Mouse (Mus musculus): ENCODE data around the gene Dlg2. TPM values are rescaled to one million over a fixed set of nuclear protein-coding genes. Genes with fewer than 3 reads are reported as not detected.
A peak's percentile ranks its signal among the peaks of the same experiment; 100 is the strongest.
"Not testable (repeated sequence)": the region's sequence is repeated elsewhere in the genome, so short reads cannot be mapped to it uniquely, and the experiment has no call there.

Gene Dlg2
- total RNA-seq, 4 experiments from 2014 or later = 216 to 253 (median 244) TPM

DNA sequence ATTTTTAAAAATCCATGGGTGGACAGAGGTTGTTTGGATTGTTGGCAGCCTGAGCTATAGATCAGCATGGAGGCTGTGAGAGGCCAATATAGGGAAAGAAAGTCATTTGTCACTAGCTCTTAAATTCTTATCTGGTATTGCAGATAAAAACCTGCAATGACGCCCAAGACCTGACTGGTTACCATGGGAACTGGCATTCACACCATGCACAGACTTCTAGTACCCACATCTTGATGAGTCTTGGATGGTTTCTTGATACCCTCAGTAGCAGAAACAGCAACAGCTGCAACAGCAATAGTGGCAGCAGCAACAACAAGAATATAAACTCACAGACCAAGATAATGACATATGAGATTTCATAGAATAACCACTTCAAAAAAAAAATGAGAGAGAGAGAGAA is 315.1 kb downstream of the Dlg2 start:
- DNase-seq (ENCODE audit: low spot score in 2 of 2) = no peak

DNA sequence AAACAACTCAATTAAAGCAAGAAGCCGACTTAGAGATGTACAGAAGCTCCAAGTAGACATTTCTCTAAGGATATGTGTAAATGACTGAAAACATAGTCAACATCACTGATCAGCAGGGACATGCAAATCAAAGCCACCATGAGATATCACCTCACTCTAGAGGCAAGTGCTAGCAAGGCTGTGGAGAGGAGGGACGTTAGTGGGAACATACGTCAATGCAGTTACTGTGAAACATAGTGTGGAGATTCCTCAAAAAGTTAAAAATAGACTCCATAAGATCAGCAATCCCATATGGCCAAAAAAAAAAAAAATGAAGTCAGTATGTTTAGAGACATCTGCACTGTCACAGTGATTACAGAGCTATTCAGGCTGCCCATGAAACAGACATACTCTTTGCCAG is 349.2 kb downstream of the Dlg2 start:
- DNase-seq (ENCODE audit: low spot score in 2 of 2) = no peak

DNA sequence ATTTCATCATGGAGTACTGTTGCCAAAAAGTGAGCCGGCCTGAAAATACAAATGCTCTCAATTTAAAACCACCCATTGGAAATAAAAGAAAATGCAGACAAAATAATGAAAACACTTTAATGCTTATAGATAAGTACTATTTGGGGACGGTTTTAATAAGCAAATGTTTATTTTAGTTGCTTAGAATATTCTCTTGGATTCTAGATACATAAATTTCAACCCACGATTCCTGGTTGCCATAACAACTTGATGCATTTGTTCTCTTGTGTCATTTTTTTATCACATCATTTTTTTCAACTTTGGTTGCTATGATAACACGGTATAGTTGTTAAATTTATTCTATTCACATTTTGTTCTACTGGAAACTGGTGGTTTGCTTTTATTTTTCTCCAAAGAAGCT is 364.8 kb downstream of the Dlg2 start:
- DNase-seq (ENCODE audit: low spot score in 2 of 2) = no peak

DNA sequence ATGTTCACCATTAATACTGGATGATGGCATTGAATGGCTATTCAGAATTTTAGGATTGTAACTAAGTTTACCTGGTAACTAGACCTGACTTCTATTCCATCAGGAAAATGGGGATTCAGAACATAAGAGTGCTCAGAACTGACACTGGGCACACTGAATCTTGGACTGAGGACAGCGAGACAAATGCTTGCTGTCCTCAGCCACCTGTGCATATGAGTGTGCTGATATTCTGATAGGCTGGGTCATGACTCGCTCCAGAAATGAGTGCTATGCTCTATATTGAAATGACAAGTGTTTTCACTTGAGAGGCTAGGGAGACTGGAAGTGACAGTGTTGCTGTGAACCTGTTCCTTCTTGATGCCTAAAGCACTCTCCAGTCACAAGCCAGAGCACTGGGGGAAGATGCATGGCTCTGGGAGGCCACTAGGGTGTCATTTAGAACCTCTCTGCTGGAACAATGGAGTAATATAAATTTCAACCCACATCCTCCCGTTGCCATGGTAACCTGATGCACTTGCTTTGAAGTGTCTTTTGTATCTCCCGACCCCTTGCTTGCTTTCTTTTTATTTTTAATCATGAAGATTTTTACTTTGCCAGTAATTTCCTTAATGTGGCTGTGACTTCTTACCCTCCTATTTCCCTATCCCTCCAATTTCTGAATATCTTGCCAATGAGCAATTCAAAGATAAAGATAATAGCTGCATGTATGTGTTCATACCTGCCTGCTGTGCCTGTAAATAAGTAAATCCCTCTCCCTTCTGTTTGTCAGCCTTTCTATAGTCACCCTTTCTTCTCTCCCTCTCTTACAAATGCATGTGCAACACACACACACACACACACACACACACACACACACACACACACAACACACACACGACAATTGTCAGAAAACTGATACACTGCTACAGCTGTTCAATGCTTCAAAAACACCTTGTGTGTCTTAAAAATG is 367.1 kb downstream of the Dlg2 start:
- DNase-seq (ENCODE audit: low spot score in 2 of 2) = no peak

DNA sequence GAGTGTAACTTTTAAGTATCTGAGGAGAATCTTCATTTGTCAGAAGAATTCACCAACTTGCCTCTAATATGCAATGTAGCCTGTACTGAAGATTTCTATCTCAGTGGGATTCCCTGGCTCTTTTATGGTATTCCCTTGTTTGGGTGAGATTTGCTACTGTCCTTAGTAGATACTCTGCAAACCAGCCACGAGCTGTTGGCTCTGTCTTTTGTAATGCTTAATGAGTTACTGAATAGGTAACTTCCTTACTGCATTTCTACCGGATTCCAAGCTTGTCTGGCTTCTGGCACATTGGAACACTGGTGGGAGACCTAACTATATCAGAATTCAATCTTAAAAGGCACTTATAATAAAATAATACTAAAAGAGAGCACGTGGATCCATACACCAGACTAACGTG is 400.3 kb downstream of the Dlg2 start:
- DNase-seq (ENCODE audit: low spot score in 2 of 2) = not testable (repeated sequence)

DNA sequence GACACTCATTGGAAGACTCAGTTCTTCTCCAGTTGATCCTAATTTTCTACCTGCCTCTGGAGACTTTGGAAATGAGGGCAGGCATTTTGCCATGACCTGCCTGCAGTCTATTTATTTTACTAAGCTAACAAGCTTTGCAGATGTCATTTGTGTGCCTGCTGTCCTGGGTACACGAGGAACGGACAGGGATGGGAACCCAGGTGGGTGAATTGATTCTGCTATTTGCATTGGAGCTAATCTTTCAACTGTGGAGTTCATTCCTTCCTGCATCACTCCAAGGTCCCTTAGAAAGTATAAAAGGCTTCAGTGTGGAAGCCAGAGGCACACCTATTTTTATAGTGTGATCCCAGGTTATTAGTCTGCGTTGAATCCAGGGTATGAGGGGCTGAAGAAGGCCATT is 406.3 kb downstream of the Dlg2 start:
- DNase-seq (ENCODE audit: low spot score in 2 of 2) = no peak

DNA sequence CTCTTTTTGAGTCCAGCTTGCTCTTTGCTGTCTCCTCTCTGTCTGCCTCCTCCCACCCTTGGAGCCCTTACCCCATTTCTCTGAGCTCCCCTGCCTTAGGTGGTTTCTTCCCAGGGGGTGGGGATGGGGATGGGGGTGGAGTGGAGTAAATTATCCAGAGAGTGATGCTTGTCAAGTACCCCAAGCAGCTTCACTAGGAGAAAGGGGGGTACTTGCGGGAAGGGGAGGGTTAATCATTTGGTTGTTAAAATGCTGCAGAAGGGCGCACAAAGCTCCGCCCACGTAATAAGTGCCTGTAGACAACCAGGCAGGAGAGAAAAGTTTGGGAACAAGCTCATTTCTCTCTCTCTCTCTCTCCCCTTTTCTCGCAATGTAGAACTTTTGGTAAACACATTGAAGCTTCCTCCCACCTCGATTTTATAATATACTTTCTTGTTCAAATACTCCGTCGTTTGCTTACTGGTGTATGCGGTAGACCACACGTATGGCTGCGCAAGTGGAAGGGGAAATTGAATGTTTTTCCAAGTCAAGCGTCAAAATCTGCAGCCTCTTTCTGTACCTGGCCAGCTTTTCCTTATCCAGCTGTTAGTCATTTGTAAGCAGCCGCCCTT is 410.0 kb downstream of the Dlg2 start:
- DNase-seq (ENCODE audit: low spot score in 2 of 2) = no peak

DNA sequence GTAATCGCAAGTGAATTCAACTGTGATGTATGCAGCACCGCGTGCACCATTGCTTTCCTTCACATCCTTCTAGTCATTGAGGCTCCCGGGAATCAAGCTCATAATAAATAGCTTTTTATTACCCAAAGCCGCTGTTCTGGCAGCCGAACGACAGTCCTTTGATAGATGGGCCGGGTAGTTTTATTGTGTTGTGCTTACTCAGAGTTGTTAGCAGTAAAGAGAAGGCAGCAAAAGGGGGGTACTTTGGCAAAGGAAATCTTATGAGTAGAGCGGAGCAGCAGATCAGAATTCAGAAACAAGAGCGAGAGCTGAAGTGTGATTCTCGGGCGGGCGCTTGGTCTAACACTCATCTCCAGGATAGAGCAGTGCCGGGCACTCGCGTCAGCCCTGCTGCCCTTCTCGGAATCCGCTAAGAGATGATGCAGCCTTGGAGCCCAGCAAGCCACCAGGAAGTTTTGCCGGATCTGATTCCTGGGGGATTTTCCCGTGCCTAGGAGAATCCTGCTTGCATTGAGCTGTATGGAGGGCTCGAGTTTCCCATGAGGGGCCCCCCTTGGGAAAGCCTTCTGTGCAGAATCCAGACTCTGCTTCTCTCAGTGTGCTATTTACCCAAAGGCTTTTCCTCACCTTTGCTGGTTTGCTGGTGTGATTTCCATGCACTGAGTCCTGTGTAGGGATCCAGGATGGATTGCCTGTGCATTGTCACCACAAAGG is 410.7 kb downstream of the Dlg2 start:
- DNase-seq (ENCODE audit: low spot score in 2 of 2) = peak; percentile 19 to 51

DNA sequence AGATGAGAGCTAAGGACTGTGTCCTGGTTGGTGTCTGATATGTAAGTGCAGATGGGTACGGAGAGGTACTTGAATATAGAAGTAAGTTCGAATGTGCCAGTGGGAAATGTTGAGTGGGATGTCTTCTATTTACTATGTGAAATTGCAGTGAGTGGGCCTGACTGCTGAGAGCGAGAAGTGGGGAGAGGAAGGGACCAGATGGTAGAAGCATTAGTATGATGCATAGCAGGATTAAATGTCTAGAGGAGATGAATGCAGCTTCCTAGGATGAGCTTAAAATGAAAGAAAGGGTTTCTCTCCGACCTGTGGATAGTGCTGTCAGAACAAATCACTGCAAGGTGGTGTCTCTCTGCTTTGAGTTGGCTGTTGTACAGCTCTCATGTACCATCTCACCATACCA is 451.0 kb downstream of the Dlg2 start:
- DNase-seq (ENCODE audit: low spot score in 2 of 2) = peak; percentile 32 to 38

DNA sequence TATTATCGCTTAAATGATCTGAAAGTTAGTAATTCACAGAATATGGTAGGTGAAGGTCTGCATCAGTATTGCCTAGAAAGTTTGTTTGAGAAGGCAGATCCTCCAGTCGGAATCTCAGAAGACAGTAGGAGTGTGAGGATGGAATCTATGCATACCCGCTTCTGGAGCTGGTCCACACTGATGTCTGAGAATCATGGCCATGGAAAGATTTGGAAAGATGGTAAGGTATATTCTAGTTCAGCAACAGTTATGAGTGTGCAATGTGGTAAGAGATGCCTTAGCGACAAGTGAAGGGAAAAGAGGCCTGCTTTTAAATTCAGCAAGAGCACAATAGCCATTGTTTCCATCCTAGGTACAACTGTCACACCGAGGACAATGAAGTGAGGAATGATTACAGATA is 464.3 kb downstream of the Dlg2 start:
- DNase-seq (ENCODE audit: low spot score in 2 of 2) = no peak

DNA sequence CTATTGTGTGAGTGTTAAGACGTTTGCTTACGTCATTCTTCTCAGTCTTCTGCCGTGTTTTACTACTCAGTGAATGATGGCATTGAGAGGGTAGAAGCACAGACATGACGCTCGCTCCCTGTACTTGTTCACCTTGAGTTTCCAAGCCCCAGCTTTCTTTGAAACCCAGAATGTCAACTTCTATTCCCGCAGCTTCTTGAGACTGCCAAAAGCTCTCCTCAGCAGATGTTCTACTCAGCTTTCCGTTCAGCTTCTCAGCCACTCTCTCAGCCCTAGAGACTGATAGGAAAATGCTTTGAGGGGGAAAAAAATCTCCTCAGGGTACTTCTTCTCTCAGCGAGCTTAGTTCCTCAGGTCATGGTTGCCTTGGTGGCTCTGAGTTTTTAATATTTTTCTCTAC is 470.6 kb downstream of the Dlg2 start:
- no peak for DNase-seq (ENCODE audit: low spot score in 2 of 2)

DNA sequence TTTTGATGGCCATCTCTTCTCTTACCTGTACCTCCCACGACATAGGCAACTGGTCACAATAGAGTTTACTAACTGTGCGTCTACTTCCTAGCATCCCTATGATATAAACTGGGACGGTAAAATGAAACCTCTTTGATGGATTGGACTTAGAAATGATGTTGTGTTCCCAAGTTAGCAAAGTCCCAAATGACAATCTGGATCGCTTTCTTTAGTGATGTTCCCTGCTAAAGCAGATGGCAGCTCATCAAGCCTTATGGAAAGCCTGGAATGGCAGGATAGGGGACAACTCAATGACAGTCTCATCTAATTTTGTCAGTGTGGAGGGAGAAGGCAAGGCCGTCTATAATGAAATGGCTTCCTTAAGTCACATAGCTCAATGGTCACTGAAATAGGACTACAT is 472.7 kb downstream of the Dlg2 start:
- peak; percentile 25 to 30 for DNase-seq (ENCODE audit: low spot score in 2 of 2)

DNA sequence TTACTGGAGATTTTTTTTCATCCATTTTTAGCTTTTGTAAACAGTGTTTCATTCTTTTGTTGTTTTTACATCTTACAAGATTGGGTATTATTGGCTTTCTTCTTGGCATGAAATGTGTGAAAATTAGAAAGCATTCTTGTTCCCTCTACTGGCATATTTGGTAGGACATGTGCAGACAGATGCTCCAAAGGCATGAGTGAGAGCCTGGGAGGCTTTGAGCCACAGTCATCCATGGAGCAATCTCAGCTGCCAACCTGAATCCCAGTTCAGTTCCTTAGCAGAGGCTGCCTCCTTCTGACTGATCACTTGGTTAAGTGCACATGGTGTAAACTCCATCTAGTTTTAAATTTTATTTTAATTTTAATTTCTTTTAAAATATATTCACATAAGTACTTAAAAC is 500.8 kb downstream of the Dlg2 start:
- no peak for DNase-seq (ENCODE audit: low spot score in 2 of 2)

DNA sequence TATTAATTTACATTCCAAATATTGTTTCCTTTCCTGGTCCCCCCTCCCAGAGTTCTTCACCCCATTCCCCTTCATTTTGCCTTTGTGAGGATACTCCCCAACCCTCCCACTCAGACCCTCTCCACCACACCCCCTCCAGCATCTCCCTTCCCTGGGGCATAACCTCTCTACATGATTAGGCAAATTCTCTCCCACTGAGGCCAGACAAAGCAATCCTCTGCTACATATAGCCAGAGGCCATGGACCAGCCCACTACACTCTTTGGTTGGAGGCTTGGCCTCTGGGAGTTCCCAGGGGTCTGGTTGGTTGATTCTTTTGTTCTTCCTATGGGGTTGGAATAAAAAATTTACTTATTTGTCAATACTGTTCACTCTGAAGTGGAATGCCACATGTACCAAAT is 505.6 kb downstream of the Dlg2 start:
- DNase-seq (ENCODE audit: low spot score in 2 of 2) = no peak

DNA sequence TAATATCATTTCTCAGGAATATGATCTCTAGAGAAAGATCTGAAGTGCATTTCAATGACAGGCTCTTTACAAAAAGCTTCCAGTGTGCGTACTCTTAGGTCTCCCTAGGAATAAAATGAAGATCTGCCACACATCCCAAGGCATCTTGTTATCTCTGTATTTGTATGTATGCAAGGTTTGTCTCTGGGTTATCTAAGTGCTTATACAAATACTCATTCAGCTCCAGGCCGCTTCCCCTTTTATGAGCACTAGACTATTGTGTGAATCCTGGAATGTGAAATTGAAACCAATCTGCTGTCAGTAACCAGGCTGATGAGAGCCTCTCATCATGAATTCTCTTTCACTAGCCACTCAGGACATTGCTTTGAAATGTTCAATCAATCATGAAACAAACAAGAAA is 534.2 kb downstream of the Dlg2 start:
- DNase-seq (ENCODE audit: low spot score in 2 of 2) = no peak

DNA sequence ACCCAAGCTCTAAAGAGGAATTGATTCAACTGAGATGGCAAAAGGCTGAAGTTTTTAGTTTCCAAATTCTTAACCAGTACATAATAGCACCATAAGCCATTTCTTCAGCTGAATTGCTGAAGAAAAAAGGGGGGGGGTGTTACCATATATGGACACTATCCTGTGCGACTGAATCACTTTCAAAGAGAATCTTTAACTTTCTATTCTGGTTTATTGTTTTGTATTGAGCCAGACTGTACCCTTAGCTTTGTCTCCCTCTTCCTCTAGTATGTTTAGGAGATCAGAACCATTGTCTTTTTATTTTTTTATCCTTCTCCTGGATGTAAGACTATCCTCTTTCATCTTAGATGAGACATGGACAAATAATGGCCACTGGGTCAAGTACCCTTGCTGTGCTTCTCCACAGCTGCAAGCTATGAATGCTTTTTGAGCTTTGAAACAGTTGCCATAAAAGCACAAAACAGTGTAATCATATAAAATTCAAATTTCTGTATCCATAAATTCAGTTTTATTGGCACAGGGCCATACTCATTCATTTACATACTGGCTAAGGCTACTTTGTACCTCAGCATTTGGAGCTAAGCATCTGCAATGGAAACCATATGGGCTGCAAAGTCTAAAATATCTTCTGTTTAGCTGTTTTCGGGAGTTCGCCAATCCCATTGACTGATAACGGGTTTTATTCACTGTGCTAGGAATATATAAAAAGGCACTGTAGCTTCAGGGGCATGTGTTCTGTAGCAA is 568.7 kb downstream of the Dlg2 start:
- peak; percentile 16 to 21 for DNase-seq (ENCODE audit: low spot score in 2 of 2)

DNA sequence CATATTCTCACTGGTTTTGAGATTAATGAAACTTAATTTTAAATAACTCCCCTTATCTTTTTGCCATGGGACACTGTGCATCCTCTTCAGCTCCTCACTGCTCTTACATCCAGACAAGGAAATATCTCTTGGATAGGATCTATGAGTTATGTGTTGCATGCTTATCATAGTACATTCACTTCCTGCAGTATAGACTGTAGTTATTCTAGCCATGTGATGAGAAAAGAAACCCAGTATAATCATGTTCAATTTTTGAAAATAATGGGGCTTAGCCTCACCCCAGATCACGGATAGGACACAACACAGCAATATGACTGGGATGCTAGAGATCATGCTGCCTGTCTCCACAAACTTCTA is 569.2 kb downstream of the Dlg2 start:
- no peak for DNase-seq (ENCODE audit: low spot score in 2 of 2)

DNA sequence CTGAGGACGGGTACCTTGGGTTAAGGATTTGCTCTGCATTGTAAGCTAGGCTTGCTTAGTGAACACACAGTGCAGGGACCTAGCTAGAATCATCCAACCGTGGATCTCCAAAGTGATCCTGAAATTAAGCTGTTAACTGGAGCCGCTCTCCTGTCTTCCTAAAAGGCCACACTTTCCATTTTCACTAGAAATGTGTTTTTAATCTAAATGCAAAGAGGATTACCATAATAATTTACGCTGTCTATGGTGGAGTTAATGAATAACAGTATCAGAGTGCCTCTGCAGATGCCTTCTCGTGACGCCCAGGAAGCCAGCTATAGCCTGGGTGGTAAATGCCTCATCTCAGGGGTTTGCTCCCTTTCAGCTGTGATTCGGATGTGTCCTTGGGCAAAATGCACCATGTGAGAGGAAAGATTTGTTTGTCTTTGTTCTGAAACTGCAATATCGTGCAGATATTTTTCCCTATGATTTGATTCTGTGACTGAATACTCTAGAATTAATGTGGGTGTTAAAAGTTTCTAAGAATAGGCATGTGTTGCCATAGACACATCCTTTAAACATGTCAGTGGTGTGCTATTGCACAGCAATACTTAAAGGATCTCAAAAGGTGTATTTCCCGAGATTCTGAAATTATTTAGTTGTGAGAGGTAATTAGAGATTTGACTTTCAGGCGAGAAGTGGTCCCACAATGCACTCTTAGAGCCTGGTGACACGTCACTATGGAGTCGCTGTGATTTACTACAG is 587.0 kb downstream of the Dlg2 start:
- peak in 1 of 2 experiments; percentile 9 for DNase-seq (ENCODE audit: low spot score in 2 of 2)

DNA sequence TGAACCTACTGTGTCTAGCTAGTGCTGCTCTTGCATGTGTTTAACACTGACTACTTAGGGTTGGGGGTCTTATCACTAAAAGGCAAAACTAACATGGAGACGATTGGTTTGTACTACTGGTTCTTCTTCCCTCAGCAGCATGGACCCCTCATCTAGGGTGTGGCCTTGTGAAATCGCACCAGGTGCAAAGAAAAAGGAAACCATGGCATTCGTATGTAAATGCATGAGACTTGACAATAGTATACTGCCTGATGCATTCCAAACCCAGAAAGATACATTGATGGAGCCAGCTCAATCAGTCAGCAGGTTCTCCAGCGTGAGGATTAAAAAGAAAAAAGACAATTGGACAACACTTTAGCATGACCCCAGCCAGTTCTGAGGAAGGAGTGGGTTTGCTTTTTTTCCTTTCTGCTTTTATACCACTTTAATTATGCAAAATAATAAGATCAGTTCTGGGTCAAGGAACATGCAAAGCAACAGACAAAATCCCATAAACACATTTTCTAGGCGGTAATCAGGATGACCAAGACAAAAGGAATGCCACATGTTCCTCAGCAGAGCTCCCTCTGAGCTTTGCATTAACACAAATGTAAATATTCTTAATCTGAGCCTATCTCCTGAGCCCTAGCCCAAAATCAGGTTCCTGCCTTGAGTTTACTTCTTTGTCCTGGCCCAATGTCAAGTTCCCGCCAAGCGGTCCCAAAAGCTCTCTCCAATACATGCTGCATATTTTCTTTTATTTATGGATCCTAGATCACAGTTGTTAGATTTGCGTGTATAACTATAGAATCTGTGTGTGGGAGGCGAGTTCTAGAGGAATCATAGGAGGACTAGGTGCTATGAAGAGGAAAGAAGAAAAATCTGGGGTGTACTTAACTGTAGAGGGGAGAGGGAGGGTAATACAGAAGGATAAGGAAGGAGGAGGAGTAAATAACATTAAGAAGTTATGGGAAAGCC is 595.6 kb downstream of the Dlg2 start:
- DNase-seq (ENCODE audit: low spot score in 2 of 2) = no peak

DNA sequence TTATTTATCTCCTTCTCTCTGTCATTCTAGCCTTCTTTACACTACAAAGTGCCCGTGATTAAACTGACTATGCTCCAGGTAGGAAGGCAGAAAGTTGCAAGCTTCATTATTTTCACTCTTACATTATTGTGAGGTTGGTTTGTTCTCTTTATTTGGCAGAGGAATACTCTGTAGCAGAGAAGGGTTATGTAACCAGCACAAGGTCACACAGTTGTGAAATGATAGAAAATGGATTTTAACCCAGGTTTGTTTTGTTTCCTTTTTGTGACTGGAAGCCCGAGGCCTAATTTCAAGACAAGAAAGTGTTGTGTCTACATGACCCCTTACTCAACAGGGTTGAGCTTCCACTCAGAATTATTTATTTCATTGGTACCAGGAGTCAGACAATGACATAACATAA is 609.6 kb downstream of the Dlg2 start:
- DNase-seq (ENCODE audit: low spot score in 2 of 2) = no peak
